Mouse (Mus musculus) B cell, adult 62 days (primary cell): ENCODE results near the gene Ndufs8. TPM values are rescaled to one million over a fixed set of nuclear protein-coding genes. Genes with fewer than 3 reads are reported as not detected.

Source experiments
- total RNA-seq: library from RNA; stranded (reverse); gene quantifications from 4 replicates; pipeline ENCODE4 v1.2.4, GENCODE M21; 2023

Gene Ndufs8
- total RNA-seq: 73.8 to 87.1 TPM (median 81.3 TPM) in 4 replicates

DNA sequence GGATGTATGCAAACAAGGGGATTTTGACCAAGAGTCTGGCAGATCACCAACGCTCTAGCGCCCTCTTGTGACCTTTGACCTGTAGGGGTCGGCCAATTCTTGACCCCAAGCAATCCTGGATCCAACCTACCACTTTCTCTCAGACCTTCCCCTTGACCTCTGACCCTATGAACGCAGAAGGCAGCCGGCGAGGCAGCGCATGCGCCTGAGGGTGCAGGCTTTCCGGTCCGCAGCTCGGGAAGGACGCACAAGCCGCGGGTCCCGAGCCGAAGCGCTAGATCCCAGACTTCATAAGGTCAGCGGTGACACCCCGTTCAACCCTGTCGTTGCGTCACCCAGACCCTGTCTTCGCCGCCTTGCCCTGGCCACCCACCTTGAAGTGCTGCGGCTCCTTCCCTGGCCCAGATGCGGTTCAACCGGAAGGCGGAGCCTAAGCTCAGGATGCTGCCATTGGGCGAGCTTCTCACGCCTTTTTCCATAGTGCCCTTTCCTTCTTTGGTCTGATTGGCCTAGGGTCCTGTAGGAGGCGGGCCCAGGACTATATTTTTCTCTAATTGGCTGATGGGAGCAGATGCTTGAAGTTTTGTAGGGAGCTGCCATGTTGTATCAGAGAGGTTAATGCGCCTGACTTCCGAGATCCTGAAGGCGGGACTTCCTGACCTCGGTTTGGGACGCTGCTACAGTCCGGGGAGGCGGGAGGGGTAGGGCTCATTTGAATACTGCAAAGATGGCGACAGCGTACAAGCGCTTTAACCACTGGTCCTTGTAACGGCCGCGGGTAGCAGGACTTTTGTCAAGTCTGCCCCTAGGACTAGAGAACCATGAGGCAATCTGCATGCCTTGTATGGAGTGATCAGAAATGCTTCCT is at the start of gene Ndufs8:
Ndufs8 (minus strand) TSS at position 438 of the 868 bp plus-strand sequence.

DNA sequence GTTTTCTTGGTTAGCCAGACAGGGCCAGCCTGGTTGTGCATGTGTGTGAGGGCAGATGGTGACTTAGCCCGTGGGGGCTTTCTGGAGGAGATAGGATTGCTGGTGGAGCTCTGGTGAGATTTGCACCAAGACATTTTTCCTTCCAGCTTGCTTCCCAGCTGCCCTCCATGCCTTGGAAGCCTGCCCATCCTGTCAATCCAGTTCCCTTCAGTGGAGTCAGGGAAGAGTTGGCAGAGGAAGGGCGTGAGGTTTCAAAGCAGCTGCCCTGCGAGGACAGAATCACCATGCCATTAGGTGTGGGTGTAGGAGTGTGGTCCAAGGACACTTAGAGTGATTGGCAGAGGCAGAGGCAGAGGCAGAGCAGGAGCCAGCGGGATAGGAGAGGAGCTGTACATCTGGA is 45.9 kb upstream of the Ndufs8 start, which contains the start of gene Aldh3b3:
Aldh3b3 (plus strand) TSS at position 176 of the 400 bp plus-strand sequence.

DNA sequence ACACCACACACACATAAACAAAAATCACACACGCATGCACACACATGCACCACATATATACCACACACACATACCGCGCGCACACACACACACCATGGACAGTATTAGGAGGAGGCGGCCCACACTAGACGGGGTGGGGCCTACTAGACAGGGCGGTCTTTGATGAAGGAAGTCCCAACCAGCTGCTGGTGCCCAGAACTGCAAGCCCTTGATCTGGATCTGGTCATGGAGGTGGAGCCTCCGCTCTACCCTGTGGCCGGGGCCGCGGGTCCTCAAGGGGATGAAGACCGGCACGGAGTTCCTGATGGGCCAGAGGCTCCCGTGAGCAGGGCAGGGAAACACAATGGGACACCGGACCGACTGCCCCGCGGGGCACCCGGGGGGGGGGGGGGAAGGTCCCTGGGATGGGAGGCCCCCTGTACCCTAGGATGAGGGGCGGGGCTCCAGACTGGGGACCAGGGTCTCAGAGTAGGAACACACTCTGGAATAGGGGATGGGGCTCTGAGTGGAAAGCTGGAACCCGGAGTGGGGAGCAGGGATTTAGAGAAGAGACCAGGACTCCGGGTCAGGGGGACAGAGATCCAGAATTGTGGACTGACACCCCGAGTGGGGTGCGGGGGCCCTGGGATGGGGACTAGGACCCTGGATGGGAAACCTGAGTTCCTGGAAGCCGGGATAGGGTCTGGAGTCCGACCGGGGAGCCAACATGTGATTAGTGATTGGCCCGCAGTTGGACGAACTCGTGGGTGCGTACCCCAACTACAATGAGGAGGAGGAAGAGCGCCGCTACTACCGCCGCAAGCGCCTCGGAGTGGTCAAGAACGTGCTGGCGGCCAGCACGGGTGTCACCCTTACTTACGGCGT is 22.7 kb upstream of the Ndufs8 start, which contains the start of gene Unc93b1:
Unc93b1 (plus strand) TSS at position 155 of the 864 bp plus-strand sequence.

DNA sequence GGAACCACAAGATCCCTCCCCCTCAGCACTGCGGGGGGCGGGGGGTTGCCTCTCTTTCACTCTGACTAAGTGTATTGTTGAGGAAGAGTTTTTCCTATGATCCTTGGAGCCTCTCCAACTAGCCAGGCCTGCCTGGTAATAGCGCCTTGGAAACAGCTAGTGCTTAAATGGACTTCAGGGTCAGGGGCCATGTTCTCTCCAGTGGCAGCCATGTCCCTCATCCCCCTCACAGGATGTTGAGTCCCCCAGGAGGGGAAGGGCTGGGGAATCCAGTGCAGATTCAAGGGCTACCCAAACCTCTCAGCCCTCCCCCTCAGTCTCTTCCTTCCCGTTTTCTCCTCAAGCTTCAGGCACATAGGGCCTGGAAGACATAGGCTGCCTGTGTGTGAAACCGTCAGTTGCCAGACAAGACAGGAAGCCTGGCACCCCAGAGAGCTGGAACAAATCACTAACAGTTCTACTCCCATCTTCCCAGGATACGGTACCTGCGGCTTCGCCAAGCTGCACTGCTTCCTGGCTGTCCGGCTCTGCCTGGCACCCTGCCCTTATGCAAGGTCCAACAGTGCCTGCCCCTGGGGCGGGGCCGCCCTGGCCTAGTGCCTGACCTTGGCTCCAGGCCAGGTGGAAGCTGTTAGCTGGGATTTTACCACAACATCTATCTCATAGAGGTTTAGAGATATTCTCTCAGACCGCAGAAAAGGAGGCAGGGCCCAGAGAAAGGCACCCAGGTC is 16.8 kb upstream of the Ndufs8 start, which contains the start of gene Aldh3b1:
Aldh3b1 (minus strand) TSS at position 598 of the 731 bp plus-strand sequence.

DNA sequence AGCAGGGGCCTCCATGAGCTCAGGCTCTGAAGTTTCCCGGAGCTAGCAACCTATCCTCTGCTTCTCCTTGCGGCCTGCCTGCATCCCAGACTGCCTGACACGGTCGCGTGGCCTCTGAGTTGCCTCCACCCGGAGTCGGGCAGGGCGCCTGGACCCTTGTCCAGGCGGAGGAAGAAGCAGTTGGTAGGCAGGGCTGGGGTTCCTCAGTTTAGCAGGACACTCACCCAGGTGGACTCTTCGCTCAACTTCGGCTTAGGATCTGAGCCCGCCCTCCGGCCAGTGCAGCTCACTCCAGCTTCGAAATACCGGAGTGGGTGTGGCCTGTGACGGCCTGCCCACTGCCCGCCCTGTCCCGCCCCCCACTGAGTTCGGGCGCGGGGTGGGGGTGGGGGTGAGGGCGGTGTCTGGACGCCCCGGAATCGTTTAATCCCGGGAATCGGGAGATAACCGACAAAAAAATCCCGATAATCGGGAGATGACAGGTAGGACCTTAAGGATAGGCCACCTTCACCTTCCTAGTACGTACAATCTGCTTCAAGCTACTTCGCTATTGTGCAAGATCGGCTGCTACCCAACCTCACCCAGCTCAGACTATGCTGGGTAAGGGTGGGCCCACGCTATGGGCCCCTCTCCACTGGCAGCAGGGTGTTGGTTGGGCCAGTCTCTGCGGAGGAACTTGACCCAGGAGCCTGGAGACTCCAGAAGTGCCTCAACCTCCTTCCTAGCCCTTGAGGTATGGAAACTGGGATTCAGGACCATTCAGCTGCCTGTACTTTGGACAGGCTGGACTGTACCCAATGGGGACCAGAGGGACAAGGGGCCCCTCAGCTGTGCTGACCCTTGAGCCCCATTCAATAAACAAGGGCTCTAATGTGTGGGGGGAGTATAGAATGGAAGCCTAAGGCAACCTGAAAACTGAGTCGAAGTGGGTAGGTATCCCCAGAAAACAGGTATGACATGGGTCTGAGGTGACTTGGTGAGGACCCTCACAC is 5.5 kb downstream of the Ndufs8 start, which contains the start of gene Tcirg1:
Tcirg1 (minus strand) TSS at position 339 of the 992 bp plus-strand sequence.

Other genes with a start within 250 kb of the Ndufs8 start
- gene Lrp5, start 226.2 kb downstream of the Ndufs8 start, total RNA-seq: 0.51 to 1.1 TPM (median 0.92 TPM) in 4 replicates
- gene 1810055G02Rik, start 204.5 kb downstream of the Ndufs8 start, total RNA-seq: 5.7 to 11.1 TPM (median 8.6 TPM) in 4 replicates
- gene Kmt5b, start 145.4 kb downstream of the Ndufs8 start, total RNA-seq: 119 to 126 TPM (median 122 TPM) in 4 replicates
- gene Chka, start 61.0 kb downstream of the Ndufs8 start, total RNA-seq: 65.0 to 81.7 TPM (median 68.1 TPM) in 4 replicates
- 141 to 154 TPM (median 146 TPM) in 4 replicates for gene Tcirg1, start 5.6 kb downstream of the Ndufs8 start, total RNA-seq
- 7.6 to 9.4 TPM (median 8.4 TPM) in 4 replicates for gene Aldh3b1, start 17.0 kb upstream of the Ndufs8 start, total RNA-seq
- 533 to 593 TPM (median 563 TPM) in 4 replicates for gene Unc93b1, start 22.4 kb upstream of the Ndufs8 start, total RNA-seq
- 0.15 TPM in 1 of 4 replicates, not detected in the others for gene Aldh3b3, start 45.9 kb upstream of the Ndufs8 start, total RNA-seq
- 0.26 to 0.36 TPM in 2 of 4 replicates, not detected in the others for gene Aldh3b2, start 59.6 kb upstream of the Ndufs8 start, total RNA-seq
- not detected in 4 replicates for gene Acy3, start 73.8 kb upstream of the Ndufs8 start, total RNA-seq
- gene Tbx10, start 80.0 kb upstream of the Ndufs8 start, total RNA-seq: not detected in 4 replicates
- 16.1 to 21.0 TPM (median 19.8 TPM) in 4 replicates for gene Nudt8, start 87.8 kb upstream of the Ndufs8 start, total RNA-seq
- gene Gm49405, start 87.9 kb upstream of the Ndufs8 start, total RNA-seq: 3.1 to 6.8 TPM (median 4.0 TPM) in 4 replicates
- gene Doc2g, start 90.5 kb upstream of the Ndufs8 start, total RNA-seq: 7.1 to 12.1 TPM (median 10.4 TPM) in 4 replicates
- 73.3 to 94.8 TPM (median 89.7 TPM) in 4 replicates for gene Ndufv1, start 100.0 kb upstream of the Ndufs8 start, total RNA-seq
- 137 to 169 TPM (median 145 TPM) in 4 replicates for gene Gstp1, start 125.2 kb upstream of the Ndufs8 start, total RNA-seq
- 8.8 to 22.4 TPM (median 15.9 TPM) in 4 replicates for gene Gstp2, start 133.2 kb upstream of the Ndufs8 start, total RNA-seq
- gene Gstp3, start 146.8 kb upstream of the Ndufs8 start, total RNA-seq: not detected in 4 replicates
- gene Cabp2, start 168.8 kb upstream of the Ndufs8 start, total RNA-seq: not detected in 4 replicates
- 119 to 136 TPM (median 129 TPM) in 4 replicates for gene Cdk2ap2, start 184.4 kb upstream of the Ndufs8 start, total RNA-seq
- 195 to 200 TPM (median 198 TPM) in 4 replicates for gene Pitpnm1, start 187.2 kb upstream of the Ndufs8 start, total RNA-seq
- 95.2 to 103 TPM (median 98.9 TPM) in 4 replicates for gene Aip, start 213.1 kb upstream of the Ndufs8 start, total RNA-seq
- gene Gpr152, start 227.0 kb upstream of the Ndufs8 start, total RNA-seq: 0.14 to 0.31 TPM (median 0.27 TPM) in 3 of 4 replicates, not detected in the other
- gene Cabp4, start 231.3 kb upstream of the Ndufs8 start, total RNA-seq: 0.88 to 1.4 TPM (median 1.2 TPM) in 4 replicates
- gene Coro1b, start 235.8 kb upstream of the Ndufs8 start, total RNA-seq: 129 to 166 TPM (median 137 TPM) in 4 replicates
- gene Ptprcap, start 240.8 kb upstream of the Ndufs8 start, total RNA-seq: 341 to 368 TPM (median 348 TPM) in 4 replicates